Mouse (Mus musculus) cerebellum, postnatal 10 days (tissue): Measurements from ENCODE around the gene Gm14151.
"Not testable (repeated sequence)": the region's sequence is repeated elsewhere in the genome, so short reads cannot be mapped to it uniquely, and the experiment has no call there.

Experiments
- DNase-seq, 2 experiments: peaks; one replicate each; pipeline ENCODE4 v3.0.0; 2021; ENCODE audit warnings: mixed read lengths in 2 of 2

The Gm14151 gene

GRCm38 (mm10) chr2:151092250-151092649 lies at the start of gene Gm14151:
TSS of gene Gm14151 (minus strand) at chr2:151092350.
- DNase-seq, result not testable (repeated sequence)

- DNase-seq, result not testable (repeated sequence)
These were observed 5.8 kb upstream of the Gm14151 start, which contains the start of gene Gm14147 for GRCm38 (mm10) chr2:151097945-151098344. TSS of gene Gm14147 (plus strand) at chr2:151098245.

- DNase-seq, result no peak
These were observed 35.5 kb downstream of the Gm14151 start for GRCm38 (mm10) chr2:151056637-151057036.

GRCm38 (mm10) chr2:151040411-151040810 lies 51.7 kb downstream of the Gm14151 start:
- DNase-seq, result no peak

- peak in 1 of 2 experiments; percentile 37 for DNase-seq
These were observed 52.4 kb downstream of the Gm14151 start for GRCm38 (mm10) chr2:151039726-151040125.

GRCm38 (mm10) chr2:151039232-151039695 lies 52.9 kb downstream of the Gm14151 start, which contains the start of the genes Ninl and Nanp:
TSS of gene Ninl (minus strand) at chr2:151039382.
TSS of gene Nanp (minus strand) at chr2:151039398.
- DNase-seq, result peak; percentile 97 to 98

GRCm38 (mm10) chr2:151038811-151039222 lies 53.3 kb downstream of the Gm14151 start:
- no peak for DNase-seq

GRCm38 (mm10) chr2:151037876-151038552 lies 54.1 kb downstream of the Gm14151 start:
- peak; percentile 4 to 11 for DNase-seq

GRCm38 (mm10) chr2:151037292-151037691 lies 54.9 kb downstream of the Gm14151 start:
- DNase-seq, result no peak
